Mouse (Mus musculus): ENCODE data around the gene Erc2.

Gene Erc2

GRCm38 (mm10) chr14:27973701-27974100, 351.5 kb downstream of the Erc2 start:
- DNase-seq = no peak

- DNase-seq = no peak
Measured at GRCm38 (mm10) chr14:27975661-27976060, 353.4 kb downstream of the Erc2 start.

DNA sequence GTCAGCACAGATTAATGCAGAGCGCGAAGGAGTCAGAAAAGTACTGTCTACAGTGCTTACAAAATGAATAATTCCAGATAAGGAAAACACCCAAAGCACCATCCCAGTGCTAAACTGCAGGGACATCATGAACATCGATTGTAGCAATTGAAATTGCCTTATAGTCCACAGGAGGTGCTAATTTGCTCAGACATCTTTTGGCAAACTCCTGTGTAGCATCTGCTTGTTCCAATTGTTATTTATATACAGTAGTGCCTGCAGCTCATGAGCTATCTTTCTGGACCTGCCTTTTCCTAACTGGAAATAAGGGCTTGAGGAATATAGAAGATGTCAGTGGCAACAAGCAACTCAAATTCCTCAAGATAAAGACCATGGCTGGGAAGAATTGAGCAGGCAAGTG, 362.5 kb downstream of the Erc2 start:
- no peak for DNase-seq

DNA sequence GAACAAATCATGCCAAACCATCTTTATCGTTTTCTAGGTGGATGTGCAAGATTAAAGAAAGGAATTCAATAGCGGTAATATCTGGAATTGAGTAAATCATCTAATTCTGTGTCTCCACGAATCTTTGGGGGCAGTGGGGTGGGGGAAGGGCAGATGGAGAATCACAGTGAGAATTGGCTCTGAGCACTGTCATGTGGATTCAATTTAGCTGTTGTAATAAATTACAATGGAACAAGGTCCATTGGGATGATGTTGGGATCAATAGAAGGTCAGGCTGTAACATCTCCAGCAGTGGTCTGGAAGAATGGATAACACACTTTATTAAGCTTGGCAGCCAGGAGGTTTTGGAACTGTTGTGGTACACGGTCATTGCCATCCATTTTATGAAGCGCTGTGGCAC, 363.0 kb downstream of the Erc2 start:
- DNase-seq = no peak

- no peak for DNase-seq
Measured at GRCm38 (mm10) chr14:27987422-27987821, 365.2 kb downstream of the Erc2 start.

DNA sequence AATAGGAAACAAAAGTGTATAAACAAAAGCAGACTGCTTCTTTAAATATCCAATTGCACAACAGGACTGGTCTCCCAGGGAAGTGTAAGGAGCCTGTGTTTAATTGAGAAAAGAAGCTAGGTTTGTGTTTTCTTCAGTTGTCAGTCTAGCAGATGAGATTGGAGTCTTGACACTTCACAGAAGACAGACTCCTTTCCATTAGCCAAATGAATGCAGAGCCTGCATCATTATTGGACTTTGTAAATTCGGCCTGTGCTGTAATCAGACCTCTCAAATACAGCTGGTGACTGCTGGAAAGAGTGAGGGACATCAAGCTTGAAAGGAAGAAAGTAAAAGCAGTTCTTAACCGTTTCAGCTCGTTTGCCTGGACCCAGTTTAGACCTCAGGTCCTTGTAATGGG, 376.3 kb downstream of the Erc2 start:
- no peak for DNase-seq

GRCm38 (mm10) chr14:28004023-28004422, 381.8 kb downstream of the Erc2 start:
- no peak for DNase-seq

DNA sequence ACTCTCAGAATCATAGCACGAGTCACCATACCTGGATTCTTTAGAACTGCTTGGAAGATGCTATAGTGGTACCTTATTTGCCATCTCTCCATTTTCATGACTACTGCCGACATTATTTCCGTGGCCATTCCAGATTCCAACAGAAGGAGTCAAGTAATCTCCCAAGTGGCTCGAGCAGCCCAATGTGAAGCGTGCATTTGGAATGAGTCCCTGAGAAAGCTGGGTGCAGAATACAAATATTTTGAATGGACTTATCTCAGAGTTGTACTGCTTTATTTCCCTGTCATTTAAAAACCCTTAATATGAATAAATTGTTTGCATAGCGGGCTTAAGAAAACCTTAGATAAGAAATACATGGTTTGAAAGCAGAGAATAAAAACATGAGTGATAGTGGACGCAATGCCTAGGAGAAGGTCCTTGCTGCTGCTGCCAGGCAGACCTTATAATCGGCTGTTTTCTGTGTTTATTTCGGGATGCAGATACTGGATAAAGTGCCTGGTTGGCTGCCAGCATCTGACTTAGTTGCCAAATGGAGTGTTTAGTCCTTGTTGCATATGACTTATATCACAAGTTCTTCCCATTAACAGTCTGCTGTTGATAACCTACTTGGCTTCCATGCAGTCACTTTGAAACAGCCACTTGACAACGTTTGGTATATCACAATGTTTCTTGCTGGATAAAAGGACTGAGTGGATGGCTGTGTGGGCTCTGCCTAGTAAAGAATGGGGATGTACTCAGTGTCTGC, 388.5 kb downstream of the Erc2 start:
- no peak for DNase-seq

DNA sequence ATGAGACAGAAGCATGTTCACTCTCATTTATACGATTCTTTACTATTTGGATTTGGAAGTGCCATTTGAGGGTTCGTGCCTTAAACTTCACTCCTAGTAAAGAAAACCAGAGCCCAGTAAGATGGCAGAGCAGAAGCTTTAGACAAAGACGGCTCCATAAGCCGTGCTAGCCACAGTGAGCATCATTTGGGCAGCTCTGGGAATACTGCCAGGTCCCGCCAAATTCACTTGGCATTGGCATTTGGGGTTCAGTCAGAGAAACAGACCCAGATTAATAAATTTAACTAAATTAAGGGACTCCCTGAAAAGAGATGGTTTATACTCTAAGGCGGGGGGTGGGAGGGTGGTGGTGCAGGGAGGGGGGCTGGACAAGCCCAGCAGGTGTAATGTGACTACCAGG, 401.0 kb downstream of the Erc2 start:
- no peak for DNase-seq

DNA sequence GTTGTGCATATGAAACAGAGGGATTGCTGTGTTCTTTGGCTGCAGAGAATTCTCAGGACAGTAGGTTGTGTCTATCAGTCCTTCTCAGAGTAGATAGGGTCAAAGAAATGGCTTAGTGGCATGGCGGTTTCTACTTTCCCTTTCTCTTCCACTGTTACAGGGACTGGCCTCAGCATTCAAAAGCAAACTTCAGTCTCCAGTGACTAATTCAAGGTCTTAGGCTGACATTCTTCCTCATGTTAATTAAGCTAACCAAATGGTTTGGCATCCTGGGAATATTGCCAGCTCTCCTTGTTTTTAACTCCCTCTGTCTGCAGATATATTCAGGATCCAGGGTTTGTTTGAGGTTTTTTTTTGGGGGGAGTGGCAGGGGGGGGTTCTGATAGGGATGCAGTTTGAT, 408.6 kb downstream of the Erc2 start:
- DNase-seq = no peak

GRCm38 (mm10) chr14:28035013-28035412, 412.8 kb downstream of the Erc2 start:
- DNase-seq = no peak

DNA sequence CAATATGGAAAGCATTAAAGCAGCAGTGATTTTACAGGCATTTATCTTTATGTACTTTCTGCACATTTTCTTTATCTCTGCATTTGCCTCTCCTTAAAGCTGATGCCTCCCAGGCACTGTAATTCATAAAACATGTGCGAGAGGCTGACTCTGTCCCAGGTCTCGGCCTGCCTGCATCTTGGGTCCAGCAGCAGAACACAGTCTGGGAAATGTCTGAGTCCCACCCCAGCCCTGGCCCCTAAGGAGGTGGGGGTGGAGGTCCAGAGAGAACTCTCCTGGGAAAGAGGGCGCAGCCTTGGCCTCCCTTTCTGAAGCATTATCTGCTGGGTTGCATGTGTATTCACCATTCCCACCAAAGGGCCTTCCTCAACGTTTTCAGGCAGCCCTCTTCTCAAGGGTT, 420.9 kb downstream of the Erc2 start:
- no peak for DNase-seq

DNA sequence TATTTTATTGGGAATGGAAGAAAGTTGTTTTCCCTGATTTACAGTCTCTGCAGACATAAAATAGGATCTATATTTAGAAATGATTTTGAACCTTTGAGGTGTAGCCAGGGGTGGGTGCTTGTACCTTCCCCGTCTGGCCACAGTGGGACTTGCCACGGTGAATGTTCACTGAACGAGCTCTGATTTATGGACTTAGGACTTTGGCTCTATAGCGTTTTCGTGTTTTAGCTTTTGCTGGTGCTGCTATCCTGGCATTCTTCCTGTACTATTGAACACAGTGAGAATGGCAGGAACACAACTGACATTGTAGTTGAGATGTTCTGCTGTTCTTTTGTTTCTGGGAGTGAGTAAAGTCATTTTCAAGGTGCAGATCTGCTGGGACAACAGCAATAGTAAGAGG, 429.4 kb downstream of the Erc2 start:
- DNase-seq = no peak

- DNase-seq = no peak
Measured at GRCm38 (mm10) chr14:28057159-28057884, 435.1 kb downstream of the Erc2 start.

- DNase-seq = no peak
Measured at GRCm38 (mm10) chr14:28057885-28058860, 435.9 kb downstream of the Erc2 start.

DNA sequence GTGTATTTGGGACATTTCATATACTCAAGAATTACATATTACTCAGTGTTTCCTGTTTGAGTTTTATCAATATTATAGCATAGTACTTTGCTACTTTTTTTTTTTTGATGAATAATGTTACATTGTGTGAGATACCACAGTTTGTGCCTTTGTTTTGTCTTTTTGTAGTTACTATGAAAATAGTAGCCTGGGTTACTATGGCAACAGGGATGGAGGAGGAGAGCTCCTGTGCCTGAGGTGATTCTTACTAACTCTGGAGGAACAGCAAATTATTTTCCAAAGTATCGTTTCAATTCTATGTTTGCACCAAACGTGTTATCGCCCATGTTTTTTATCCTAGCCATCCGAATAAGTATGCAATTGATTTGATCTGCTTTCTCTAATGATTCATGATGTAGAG, 438.7 kb downstream of the Erc2 start:
- DNase-seq = no peak

- DNase-seq = no peak
Measured at GRCm38 (mm10) chr14:28061649-28062375, 439.6 kb downstream of the Erc2 start.

DNA sequence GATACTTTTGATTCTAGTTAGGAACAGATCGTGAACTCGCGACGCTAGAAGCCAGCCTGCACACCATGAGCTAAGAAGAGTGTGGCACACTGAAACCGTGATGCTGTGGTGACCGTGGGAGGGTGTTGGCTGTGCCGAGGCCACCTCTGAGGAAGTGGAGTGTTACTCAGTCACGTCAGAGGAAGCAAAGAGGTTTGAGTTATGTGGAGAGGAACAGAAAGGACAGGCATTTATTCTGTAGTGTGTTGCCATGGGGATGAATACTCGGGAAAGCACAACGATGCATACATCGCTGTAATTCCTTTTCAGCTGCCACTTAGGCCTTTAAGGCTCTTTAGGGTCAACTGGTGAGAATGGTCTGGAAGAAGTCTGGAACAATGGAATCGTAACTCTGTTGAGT, 445.8 kb downstream of the Erc2 start:
- no peak for DNase-seq

DNA sequence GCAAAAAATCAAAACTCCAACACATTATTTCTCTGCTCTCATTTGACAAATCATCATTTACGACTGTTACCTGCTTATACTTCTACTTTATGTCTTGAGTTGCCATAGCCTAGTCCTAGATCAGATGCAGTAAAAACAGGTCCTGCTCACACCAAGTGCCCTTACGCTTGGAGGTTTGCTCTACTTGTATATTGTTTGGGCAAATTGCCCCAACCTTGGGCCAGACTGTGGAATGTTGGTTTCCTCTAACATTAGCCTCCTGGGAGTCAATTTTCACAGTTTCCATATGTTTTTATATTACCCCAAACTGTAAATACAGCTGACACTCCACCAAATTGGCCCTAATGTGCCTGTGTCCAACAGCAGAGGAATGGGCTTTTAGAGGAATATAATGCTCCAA, 447.6 kb downstream of the Erc2 start:
- DNase-seq = no peak

DNA sequence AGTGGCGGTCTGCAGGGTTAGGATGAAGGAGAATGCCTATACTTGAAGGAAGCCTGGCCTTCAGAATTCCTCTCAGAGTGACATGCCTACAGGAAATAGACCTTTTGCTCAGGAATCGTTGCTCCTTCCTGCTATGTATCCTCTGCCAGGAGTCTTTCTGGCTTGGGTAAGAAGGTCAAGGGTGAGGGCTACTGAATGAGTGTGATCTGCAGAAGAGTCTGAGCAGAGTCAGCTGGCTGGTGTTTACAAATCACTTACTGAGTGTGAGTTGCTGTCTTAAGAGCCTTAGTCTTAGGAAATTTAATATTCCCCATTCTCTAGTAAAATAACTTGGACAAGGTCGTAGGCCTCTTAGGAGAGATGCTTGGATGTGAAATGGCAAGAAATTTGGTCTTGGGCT, 450.3 kb downstream of the Erc2 start:
- DNase-seq = no peak

GRCm38 (mm10) chr14:28089636-28090443, 467.6 kb downstream of the Erc2 start:
- no peak for DNase-seq

GRCm38 (mm10) chr14:28091367-28091766, 469.1 kb downstream of the Erc2 start:
- DNase-seq = no peak
